Comparison of ENCODE assay signal across 8 mouse cellular contexts in genomic region chr8:116868699-116869098, GRCm38 (mm10). TPM values are rescaled to one million over a fixed set of nuclear protein-coding genes. Genes with fewer than 3 reads are reported as not detected.
DNase-seq lines count a peak whose midpoint lies in the region; ATAC-seq and TF ChIP-seq lines count a peak whose summit lies in the region.

No protein-coding gene starts in this region.

- H3K36me3 ChIP-seq in intestine, postnatal 0 days (ENCODE audit: control insufficient read depth, insufficient read depth): no peaks in the 10 kb centered on the region
- no peaks in the 10 kb centered on the region for H3K36me3 ChIP-seq in intestine, embryonic 15.5 days
- H3K36me3 ChIP-seq in ES-Bruce4 (ENCODE audit: control insufficient read depth, insufficient read depth, low read length, poor library complexity, severe bottlenecking): no peaks in the 10 kb centered on the region
- H3K36me3 ChIP-seq in forebrain, postnatal 0 days (ENCODE audit: insufficient read depth): no peaks in the 10 kb centered on the region

- TF ChIP-seq EP300 in ES-Bruce4 (IDR thresholded peaks at IDR 0.05; ENCODE audit: insufficient read depth, low read depth, low read length): no peak

- H3K4me1 ChIP-seq in intestine, postnatal 0 days (replicated peaks; ENCODE audit: control insufficient read depth, insufficient read depth, low read length): no peaks in the 10 kb centered on the region
- 0 out of 2 replicates have a peak, but pooled peaks cover under 1% of the 10 kb centered on the region for H3K4me1 ChIP-seq in intestine, embryonic 15.5 days (replicated peaks)
- no peaks in the 10 kb centered on the region for H3K4me1 ChIP-seq in ES-Bruce4 (ENCODE audit: control insufficient read depth, insufficient read depth, low read length)
- H3K4me1 ChIP-seq in forebrain, postnatal 0 days (ENCODE audit: insufficient read depth): peaks cover 2% of the 10 kb centered on the region; the same call in 1 of the 2 replicates

- H3K4me2 ChIP-seq in intestine, postnatal 0 days (replicated peaks; ENCODE audit: low read depth): no peak overlapping the region
- H3K4me2 ChIP-seq in intestine, embryonic 15.5 days (replicated peaks): no peak overlapping the region
- no peak overlapping the region for H3K4me2 ChIP-seq in forebrain, postnatal 0 days (ENCODE audit: low read depth)

- TF ChIP-seq CTCF in intestine, postnatal 0 days (IDR thresholded peaks at IDR 0.05; ENCODE audit: low read depth): peak; percentile 81
- TF ChIP-seq CTCF in ES-Bruce4 (IDR thresholded peaks at IDR 0.05; ENCODE audit: low read depth, low read length): peak; percentile 64
- TF ChIP-seq CTCF in brain, embryonic 14.5 days (IDR thresholded peaks at IDR 0.05; ENCODE audit: borderline replicate concordance, extremely low read depth, insufficient read depth, insufficient read length): peak; percentile 69; the same call in 1 of the 2 replicates
- peak; percentile 80 for TF ChIP-seq CTCF in forebrain, postnatal 0 days (IDR thresholded peaks at IDR 0.05; ENCODE audit: low read depth)

- H3K4me3 ChIP-seq in intestine, postnatal 0 days (ENCODE audit: low read depth, low read length): no peak overlapping the region
- H3K4me3 ChIP-seq in intestine, embryonic 15.5 days (replicated peaks): no peak overlapping the region
- no peak overlapping the region for H3K4me3 ChIP-seq in ES-Bruce4 (ENCODE audit: low read depth, low read length)
- no peak overlapping the region for H3K4me3 ChIP-seq in forebrain, postnatal 0 days (ENCODE audit: low read depth, low read length)

- no peaks in the 10 kb centered on the region for H3K9me3 ChIP-seq in intestine, postnatal 0 days (ENCODE audit: control insufficient read depth)
- H3K9me3 ChIP-seq in intestine, embryonic 15.5 days: no peaks in the 10 kb centered on the region
- no peaks in the 10 kb centered on the region; the same call in 1 of the 2 replicates for H3K9me3 ChIP-seq in ES-Bruce4 (replicated peaks; ENCODE audit: control insufficient read depth, insufficient read depth, low read length, poor library complexity, severe bottlenecking)
- H3K9me3 ChIP-seq in forebrain, postnatal 0 days (ENCODE audit: low read length): no peaks in the 10 kb centered on the region

- H3K9ac ChIP-seq in intestine, postnatal 0 days (ENCODE audit: low read depth, low read length): no peak overlapping the region
- no peak overlapping the region for H3K9ac ChIP-seq in intestine, embryonic 15.5 days
- no peak overlapping the region for H3K9ac ChIP-seq in ES-Bruce4 (ENCODE audit: low read depth, poor library complexity, severe bottlenecking)
- H3K9ac ChIP-seq in forebrain, postnatal 0 days: no peak overlapping the region

- no peak overlapping the region for H3K27ac ChIP-seq in intestine, postnatal 0 days (ENCODE audit: low read depth, low read length)
- no peak overlapping the region for H3K27ac ChIP-seq in intestine, embryonic 15.5 days
- H3K27ac ChIP-seq in ES-Bruce4 (ENCODE audit: insufficient read depth, low read length): no peak overlapping the region
- no peak overlapping the region for H3K27ac ChIP-seq in forebrain, postnatal 0 days (ENCODE audit: low read depth, low read length)

- no peak for ATAC-seq in intestine, postnatal 0 days
- ATAC-seq in intestine, embryonic 15.5 days: no peak
- 0 out of 2 replicates have a peak, but pooled peaks have one; percentile 53 for ATAC-seq in forebrain, postnatal 0 days

- TF ChIP-seq POLR2A in ES-Bruce4 (IDR thresholded peaks at IDR 0.05; ENCODE audit: insufficient read depth, low read length): no peak
- TF ChIP-seq POLR2A in brain, embryonic 14.5 days (IDR thresholded peaks at IDR 0.05; ENCODE audit: borderline replicate concordance, extremely low read depth, insufficient read depth, insufficient read length, poor library complexity, severe bottlenecking): no peak

- peak; percentile 69 for DNase-seq in brain, embryonic 14.5 days (ENCODE audit: low read depth)
- DNase-seq in forebrain, postnatal 0 days: peak; percentile 53
- DNase-seq in kidney, postnatal 14 days: peak; percentile 70
- peak; percentile 32 for DNase-seq in mesoderm, embryonic 11.5 days (ENCODE audit: low read depth, low spot score)
- DNase-seq in T-cell, adult 2 months (ENCODE audit: low spot score): no peak

- 43% methylated on average over 4 of the region's 4 CpGs for WGBS in intestine, postnatal 0 days
- WGBS in intestine, embryonic 15.5 days: 22% methylated on average over 4 of the region's 4 CpGs
- WGBS in forebrain, postnatal 0 days: 35% methylated on average over 4 of the region's 4 CpGs

- H3K27me3 ChIP-seq in intestine, postnatal 0 days (replicated peaks; ENCODE audit: control insufficient read depth, insufficient read depth, low read length): peaks cover 12% of the 10 kb centered on the region
- peaks cover under 1% of the 10 kb centered on the region; the same call in 1 of the 2 replicates for H3K27me3 ChIP-seq in intestine, embryonic 15.5 days (replicated peaks)
- H3K27me3 ChIP-seq in ES-Bruce4 (ENCODE audit: control insufficient read depth, insufficient read depth, low read length, poor library complexity, severe bottlenecking): peaks cover 2% of the 10 kb centered on the region; the same call in 1 of the 2 replicates
- H3K27me3 ChIP-seq in forebrain, postnatal 0 days (ENCODE audit: insufficient read depth, low read length): no peaks in the 10 kb centered on the region

RNA-seq across cellular contexts. Expression of gene Cmc2, which starts 52.6 kb away (rescaled TPM):
- polyA plus RNA-seq in intestine, postnatal 0 days (2015; fragmentation: Nextera tagmentation; extraction: Ambion mirVana): 50.7 and 58.0 TPM in 2 replicates
- polyA plus RNA-seq in intestine, embryonic 15.5 days (2015; fragmentation: Nextera tagmentation; extraction: Ambion mirVana): 73.1 and 79.8 TPM in 2 replicates
- 23.0 and 23.3 TPM in 2 replicates for polyA plus RNA-seq in ES-Bruce4 (2011; ENCODE audit: insufficient read depth, insufficient read length, low read depth, missing spikeins)
- polyA plus RNA-seq in brain, embryonic 14.5 days (2012; rRNA removed): 13.2 and 13.5 TPM in 2 replicates
- 6.9 and 9.5 TPM in 2 replicates for total RNA-seq in forebrain, postnatal 0 days (2014; rRNA removed)
- polyA plus RNA-seq in forebrain, postnatal 0 days (2015; fragmentation: Nextera tagmentation; extraction: Ambion mirVana): 26.8 and 27.9 TPM in 2 replicates

RNA-seq across cellular contexts. Expression of gene Cenpn, which starts 52.8 kb away (rescaled TPM):
- 4.7 and 5.7 TPM in 2 replicates for polyA plus RNA-seq in intestine, postnatal 0 days (2015; fragmentation: Nextera tagmentation; extraction: Ambion mirVana)
- polyA plus RNA-seq in intestine, embryonic 15.5 days (2015; fragmentation: Nextera tagmentation; extraction: Ambion mirVana): 24.5 and 29.5 TPM in 2 replicates
- 48.0 and 49.1 TPM in 2 replicates for polyA plus RNA-seq in ES-Bruce4 (2011; ENCODE audit: insufficient read depth, insufficient read length, low read depth, missing spikeins)
- polyA plus RNA-seq in brain, embryonic 14.5 days (2012; rRNA removed): 12.0 and 20.0 TPM in 2 replicates
- total RNA-seq in forebrain, postnatal 0 days (2014; rRNA removed): 3.6 and 5.2 TPM in 2 replicates
- polyA plus RNA-seq in forebrain, postnatal 0 days (2015; fragmentation: Nextera tagmentation; extraction: Ambion mirVana): 4.7 and 5.9 TPM in 2 replicates
